Mouse (Mus musculus) MEL (cell line): Measurements from ENCODE around the gene Slc35e3. TPM values are rescaled to one million over a fixed set of nuclear protein-coding genes. Genes with fewer than 3 reads are reported as not detected.
A peak's percentile ranks its signal among the peaks of the same experiment; 100 is the strongest.

Source experiments
- DNase-seq: peaks from one replicate; pipeline ENCODE4 v3.0.0; 2011; ENCODE audit warnings: low read depth, low spot score
- H3K27ac ChIP-seq: 2 replicates; pipeline ENCODE4 v1.5.1; 2012; ENCODE audit warnings: low read depth, mild to moderate bottlenecking, control low read depth, low read length, moderate library complexity; ENCODE audit not compliant: control insufficient read depth
- H3K27me3 ChIP-seq, 2 experiments: fragments of 150-350 bp in 1 of 2; sonication (generic) in 1 of 2; 2 replicates each; pipeline ENCODE4 v1.6.1; 2012; ENCODE audit warnings: low read length in 2 of 2, mild to moderate bottlenecking in 2 of 2, improper control_type of control experiment in 1 of 2, moderate library complexity in 1 of 2; ENCODE audit not compliant: insufficient read depth in 2 of 2, control insufficient read depth in 1 of 2
- H3K36me3 ChIP-seq, 2 experiments: 2 replicates each; pipeline ENCODE4 v1.6.1; 2012 to 2014; ENCODE audit warnings: low read length in 2 of 2, improper control_type of control experiment in 1 of 2, inconsistent platforms in 1 of 2, mild to moderate bottlenecking in 1 of 2; ENCODE audit not compliant: insufficient read depth in 2 of 2, control insufficient read depth in 1 of 2
- H3K4me1 ChIP-seq, 2 experiments: fragments of 150-350 bp in 1 of 2; sonication (generic) in 1 of 2; 2 replicates each; pipeline ENCODE4 v1.6.1; 2012; ENCODE audit warnings: low read length in 2 of 2, improper control_type of control experiment in 1 of 2, mild to moderate bottlenecking in 1 of 2; ENCODE audit not compliant: insufficient read depth in 2 of 2, control insufficient read depth in 1 of 2
- H3K4me3 ChIP-seq, 2 experiments: fragments of 150-350 bp in 1 of 2; sonication (generic) in 1 of 2; 2 replicates each; pipeline ENCODE4 v1.5.1; 2012; ENCODE audit warnings: low read depth in 2 of 2, low read length in 2 of 2, mild to moderate bottlenecking in 2 of 2, moderate library complexity in 2 of 2, control low read depth in 1 of 2, improper control_type of control experiment in 1 of 2; ENCODE audit not compliant: control insufficient read depth in 1 of 2, insufficient read depth in 1 of 2
- H3K79me2 ChIP-seq: 2 replicates; pipeline ENCODE4 v1.6.1; 2012; ENCODE audit warnings: mild to moderate bottlenecking, low read length, moderate library complexity; ENCODE audit not compliant: control insufficient read depth, poor library complexity, insufficient read depth
- H3K9ac ChIP-seq: 2 replicates; pipeline ENCODE4 v1.6.1; 2012; ENCODE audit warnings: low read depth, mild to moderate bottlenecking, control low read depth, low read length, moderate library complexity; ENCODE audit not compliant: control insufficient read depth, poor library complexity, severe bottlenecking
- H3K9me3 ChIP-seq: fragments of 150-350 bp; sonication (generic); replicated peaks from 2 replicates; pipeline ENCODE4 v1.6.1; 2012; ENCODE audit warnings: mild to moderate bottlenecking, low read length, improper control_type of control experiment, moderate library complexity; ENCODE audit not compliant: insufficient read depth
- CHD2 ChIP-seq: IDR thresholded peaks from 2 replicates; pipeline ENCODE4 v1.6.1; 2011; ENCODE audit warnings: low read length, improper control_type of control experiment
- CTCF ChIP-seq, 3 experiments: IDR thresholded peaks in 2 of 3; conservative IDR thresholded peaks in 1 of 3; 2 replicates each; pipeline ENCODE4 v1.5.1; 2011 to 2012; ENCODE audit warnings: low read length in 3 of 3, low read depth in 2 of 3, mild to moderate bottlenecking in 2 of 3, improper control_type of control experiment in 1 of 3, inconsistent platforms in 1 of 3, mixed read lengths in 1 of 3, moderate library complexity in 1 of 3; ENCODE audit not compliant: control insufficient read depth in 1 of 3, insufficient read depth in 1 of 3, poor library complexity in 1 of 3, severe bottlenecking in 1 of 3
- E2F4 ChIP-seq: IDR thresholded peaks from 2 replicates; pipeline ENCODE4 v1.6.1; 2011; ENCODE audit warnings: low read depth, low read length, improper control_type of control experiment, borderline replicate concordance
- ELF1 ChIP-seq: IDR thresholded peaks from 2 replicates; pipeline ENCODE4 v1.6.1; 2014; ENCODE audit warnings: low read depth, mild to moderate bottlenecking, inconsistent platforms, low read length, improper control_type of control experiment, moderate library complexity
- ETS1 ChIP-seq: IDR thresholded peaks from 2 replicates; pipeline ENCODE4 v1.6.1; 2012; ENCODE audit warnings: low read depth, mild to moderate bottlenecking, inconsistent platforms, low read length, improper control_type of control experiment, moderate library complexity
- GABPA ChIP-seq: IDR thresholded peaks from 2 replicates; pipeline ENCODE4 v1.6.1; 2012; ENCODE audit warnings: low read depth, mild to moderate bottlenecking, inconsistent platforms, low read length, improper control_type of control experiment, moderate library complexity
- GATA1 ChIP-seq: IDR thresholded peaks from 2 replicates; pipeline ENCODE4 v1.6.1; 2011; ENCODE audit warnings: low read depth, low read length, improper control_type of control experiment
- MAFK ChIP-seq: IDR thresholded peaks from 2 replicates; pipeline ENCODE4 v1.6.1; 2011; ENCODE audit warnings: low read depth, mild to moderate bottlenecking, low read length, improper control_type of control experiment, borderline replicate concordance
- MEF2A ChIP-seq: IDR thresholded peaks from 2 replicates; pipeline ENCODE4 v1.6.1; 2014; ENCODE audit warnings: low read depth, mild to moderate bottlenecking, inconsistent platforms, low read length, improper control_type of control experiment; ENCODE audit not compliant: poor library complexity, insufficient replicate concordance, severe bottlenecking; ENCODE audit errors: extremely low read depth
- MXI1 ChIP-seq: IDR thresholded peaks from 2 replicates; pipeline ENCODE4 v1.6.1; 2011; ENCODE audit warnings: mild to moderate bottlenecking, low read depth, low read length, improper control_type of control experiment
- NELFE ChIP-seq: IDR thresholded peaks from 2 replicates; pipeline ENCODE4 v1.6.1; 2011; ENCODE audit warnings: low read depth, low read length, improper control_type of control experiment
- POLR2AphosphoS2 ChIP-seq: IDR thresholded peaks from 2 replicates; pipeline ENCODE4 v1.6.1; 2011; ENCODE audit warnings: low read length, improper control_type of control experiment
- SMC3 ChIP-seq: IDR thresholded peaks from 2 replicates; pipeline ENCODE4 v1.6.1; 2011; ENCODE audit warnings: low read depth, low read length, improper control_type of control experiment
- TAL1 ChIP-seq: IDR thresholded peaks from 2 replicates; pipeline ENCODE4 v1.6.1; 2012; ENCODE audit warnings: mild to moderate bottlenecking, inconsistent platforms, low read length, moderate library complexity, mixed read lengths
- TBP ChIP-seq: IDR thresholded peaks from 2 replicates; pipeline ENCODE4 v1.8.0; 2011; ENCODE audit warnings: low read depth, low read length, improper control_type of control experiment
- UBTF ChIP-seq: IDR thresholded peaks from 2 replicates; pipeline ENCODE4 v1.6.1; 2012; ENCODE audit warnings: low read depth, mild to moderate bottlenecking, inconsistent platforms, low read length, improper control_type of control experiment, moderate library complexity, borderline replicate concordance; ENCODE audit not compliant: insufficient read depth
- USF1 ChIP-seq: IDR thresholded peaks from 2 replicates; pipeline ENCODE4 v1.6.1; 2014; ENCODE audit warnings: low read depth, mild to moderate bottlenecking, inconsistent platforms, low read length, improper control_type of control experiment, moderate library complexity
- ZKSCAN1 ChIP-seq: IDR thresholded peaks from 2 replicates; pipeline ENCODE4 v1.6.1; 2012; ENCODE audit warnings: low read depth, mild to moderate bottlenecking, inconsistent platforms, low read length, improper control_type of control experiment, moderate library complexity
- ZMIZ1 ChIP-seq: IDR thresholded peaks from 2 replicates; pipeline ENCODE4 v1.6.1; 2012; ENCODE audit warnings: low read depth, mild to moderate bottlenecking, inconsistent platforms, low read length, improper control_type of control experiment, moderate library complexity
- polyA plus RNA-seq, 2 experiments: library from polyadenylated mRNA; stranded (reverse) in 1 of 2; unstranded in 1 of 2; fragments of >175 nt in 1 of 2; fragments of >200 nt in 1 of 2; gene quantifications; 2 replicates each; pipeline versions ENCODE4 v1.2.1 to v1.2.4; 2012; ENCODE audit warnings: low replicate concordance in 2 of 2, low read depth in 1 of 2; ENCODE audit not compliant: insufficient read length in 2 of 2, insufficient read depth in 1 of 2, missing spikeins in 1 of 2
- total RNA-seq: library from RNA; depleted of rRNA; stranded (reverse); fragments of 300-350 nt; gene quantifications from 2 replicates; pipeline ENCODE4 v1.2.3, GENCODE M21; 2012

The Slc35e3 gene
- total and polyA plus RNA-seq, 3 experiments = 3.7 to 7.4 TPM; not detected in 1

DNA sequence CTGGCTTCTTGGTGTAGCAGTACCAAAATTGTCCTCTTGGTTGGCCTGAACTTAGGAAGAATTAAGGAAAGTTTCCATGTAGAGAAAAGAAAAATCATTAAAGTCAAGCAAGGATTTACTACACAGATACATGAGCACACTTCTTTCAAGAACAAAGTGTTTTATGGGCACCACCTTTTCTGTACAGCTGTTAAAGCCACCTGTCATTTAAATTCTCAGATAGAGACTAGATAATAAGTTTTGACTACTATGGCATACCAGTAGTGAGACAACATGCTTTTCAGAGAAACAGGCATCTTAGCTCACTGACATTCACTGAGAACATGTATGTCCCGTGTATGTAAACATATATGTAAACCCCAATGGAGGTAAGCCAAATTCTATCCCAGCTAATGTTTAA is 43.8 kb upstream of the Slc35e3 start:
- no peak overlapping the region for H3K9ac ChIP-seq
- H3K36me3 ChIP-seq = peaks cover 18 to 25% of the 10 kb centered on the region in 2 experiments
- H3K9me3 ChIP-seq = no peaks in the 10 kb centered on the region
- peaks cover 28% of the 10 kb centered on the region for H3K79me2 ChIP-seq
- H3K4me1 ChIP-seq = peaks cover 8 to 17% of the 10 kb centered on the region in 2 experiments
- no peak for DNase-seq
- TF ChIP-seq CHD2 (no peak), MAFK (no peak), ETS1 (no peak), TAL1 (no peak), E2F4 (no peak), ZMIZ1 (no peak), POLR2AphosphoS2 (no peak), ELF1 (no peak), SMC3 (no peak)
- H3K4me3 ChIP-seq = no peak overlapping the region
- H3K27me3 ChIP-seq = no peaks in the 10 kb centered on the region
- no peak overlapping the region for H3K27ac ChIP-seq

DNA sequence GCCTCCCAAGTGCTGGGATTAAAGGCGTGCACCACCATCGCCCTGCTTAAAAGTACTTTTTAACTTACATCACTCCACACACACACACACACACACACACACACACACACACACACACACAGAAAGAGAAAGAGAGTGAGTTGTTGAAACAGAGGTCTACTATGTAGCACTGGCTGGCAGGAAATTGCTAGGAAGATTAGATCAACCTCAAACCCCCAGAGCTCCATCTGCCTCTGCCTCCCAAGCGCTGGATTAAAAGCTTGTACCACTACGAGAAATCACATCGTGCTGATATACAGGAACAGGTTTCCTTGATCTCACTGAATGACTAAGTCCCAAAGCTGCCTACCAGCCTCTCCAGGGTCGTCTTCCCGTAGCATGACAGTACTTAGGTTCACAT is 38.5 kb upstream of the Slc35e3 start:
- TF ChIP-seq USF1 (no peak), ETS1 (no peak), ELF1 (no peak), GATA1 (no peak), TAL1 (no peak), GABPA (no peak), NELFE (no peak), ZKSCAN1 (no peak), MEF2A (no peak), TBP (no peak), UBTF (no peak), MXI1 (no peak), CTCF (IDR thresholded peaks at IDR 0.05 in 2 of 3, conservative IDR thresholded peaks at IDR 0.05 in 1 of 3; ENCODE audit: control insufficient read depth in 1 of 3, insufficient read depth in 1 of 3, low read depth in 2 of 3, low read length in 3 of 3, poor library complexity in 1 of 3, severe bottlenecking in 1 of 3) (no peak)
- TF ChIP-seq, all 39 proteins: peak for 0
- peaks cover 4% of the 10 kb centered on the region; the same call in 1 of the 2 replicates for H3K79me2 ChIP-seq
- H3K9me3 ChIP-seq = no peaks in the 10 kb centered on the region
- DNase-seq = peak; percentile 33
- peaks cover 4 to 52% of the 10 kb centered on the region in 2 experiments; a peak in 3 of 4 replicates for H3K36me3 ChIP-seq
- H3K9ac ChIP-seq = no peak overlapping the region
- H3K27ac ChIP-seq = no peak overlapping the region
- H3K27me3 ChIP-seq = no peaks in the 10 kb centered on the region
- H3K4me3 ChIP-seq = no peak overlapping the region
- H3K4me1 ChIP-seq = peaks cover 0 to 3% of the 10 kb centered on the region in 2 experiments; a peak in 2 of 4 replicates
